Mouse (Mus musculus) hindbrain, embryonic 12.5 days (tissue): Measurements from ENCODE around the gene Vezf1. TPM values are rescaled to one million over a fixed set of nuclear protein-coding genes. Genes with fewer than 3 reads are reported as not detected.

Experiments
- ATAC-seq: fragments of 200-750 bp; cut with Nextera tagmentation; 2 replicates; pipeline ENCODE4 v1.8.0; 2017; ENCODE audit warnings: moderate TSS enrichment; ENCODE audit not compliant: low FRiP score
- H3K27ac ChIP-seq: fragments of 300-500 bp; sonication (generic); 2 replicates; pipeline ENCODE4 v1.5.1; 2016; ENCODE audit warnings: mild to moderate bottlenecking
- H3K27me3 ChIP-seq: fragments of 300-500 bp; sonication (generic); 2 replicates; pipeline ENCODE4 v1.6.1; 2016; ENCODE audit warnings: mild to moderate bottlenecking
- H3K36me3 ChIP-seq: fragments of 300-500 bp; sonication (generic); 2 replicates; pipeline ENCODE4 v1.6.1; 2016; ENCODE audit warnings: mild to moderate bottlenecking
- H3K4me1 ChIP-seq: fragments of 300-500 bp; sonication (generic); 2 replicates; pipeline ENCODE4 v1.6.1; 2016
- H3K4me2 ChIP-seq: fragments of 300-500 bp; sonication (generic); replicated peaks from 2 replicates; pipeline ENCODE4 v1.6.1; 2016; ENCODE audit warnings: mild to moderate bottlenecking
- H3K4me3 ChIP-seq: fragments of 300-500 bp; sonication (generic); 2 replicates; pipeline ENCODE4 v1.5.1; 2016; ENCODE audit warnings: mild to moderate bottlenecking
- H3K9ac ChIP-seq: fragments of 300-500 bp; sonication (generic); 2 replicates; pipeline ENCODE4 v1.6.1; 2016; ENCODE audit warnings: mild to moderate bottlenecking, moderate library complexity
- H3K9me3 ChIP-seq: fragments of 300-500 bp; sonication (generic); replicated peaks from 2 replicates; pipeline ENCODE4 v1.6.1; 2016; ENCODE audit warnings: mild to moderate bottlenecking
- WGBS: fragments of 180-500 bp; shearing (Covaris S2); methylation state at CpG from one replicate; pipeline ENCODE4 v1.1.7; 2016; 5-methylcytosine and 5-hydroxymethylcytosine counted together
- polyA plus RNA-seq: library from polyadenylated mRNA; unstranded; fragments of >200 nt; fragmentation: Nextera tagmentation; extraction: Ambion mirVana; gene quantifications from 2 replicates; pipeline ENCODE4 v1.2.1, GENCODE M21; 2016

Gene Vezf1
- 75.1 and 79.0 TPM in 2 replicates for polyA plus RNA-seq

DNA sequence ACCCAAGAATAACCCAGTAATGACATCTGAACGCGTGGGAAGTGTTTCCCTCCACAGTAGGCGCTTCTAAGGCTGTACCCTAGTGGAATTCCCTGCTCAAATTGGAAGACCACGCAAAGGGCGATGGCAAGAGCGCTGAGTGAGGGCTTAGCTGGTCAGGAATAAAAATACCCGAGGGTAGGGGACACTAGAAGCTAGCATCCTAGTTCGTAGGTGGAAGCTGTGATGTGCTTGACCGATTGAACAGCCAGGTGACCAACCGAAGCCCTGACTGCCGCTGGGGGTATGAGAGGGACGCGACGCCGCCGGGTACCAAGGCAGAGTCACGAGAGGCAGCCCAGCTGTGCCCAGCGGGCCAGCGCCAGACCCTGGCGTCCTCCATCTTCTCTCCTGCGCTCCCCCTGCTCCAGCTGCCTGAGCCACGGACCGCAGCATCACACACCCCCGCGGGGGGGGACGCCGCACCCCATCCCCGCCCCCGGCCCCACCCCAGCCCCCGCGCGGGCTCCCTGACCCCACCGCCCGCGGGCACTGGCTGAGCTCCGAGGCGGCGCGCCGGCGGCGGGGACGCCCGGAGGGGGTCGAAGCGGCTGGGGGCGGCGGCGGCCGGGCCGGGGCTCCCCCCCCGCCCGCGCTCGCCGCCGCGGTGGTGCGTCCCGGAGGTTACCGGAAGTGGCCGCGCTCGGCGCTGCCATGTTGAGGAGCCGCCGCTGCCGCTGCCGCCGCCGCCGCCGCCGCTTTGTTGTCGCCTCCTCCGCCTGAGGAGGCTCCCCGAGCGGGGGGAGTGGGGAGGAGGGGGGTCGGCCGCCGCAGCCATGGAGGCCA is at the start of gene Vezf1:
Vezf1 (plus strand) TSS at position 694 of the 825 bp plus-strand sequence.
- H3K9me3 ChIP-seq = no peaks in the 10 kb centered on the region
- H3K9ac ChIP-seq = peak within 1 kb of the TSS; percentile 99
- WGBS = under 1% methylated on average over 42 of the region's 81 CpGs
- peak within 1 kb of the TSS; percentile 99 for H3K27ac ChIP-seq
- H3K27me3 ChIP-seq = no peaks in the 10 kb centered on the region
- H3K4me1 ChIP-seq = peaks cover 35% of the 10 kb centered on the region
- ATAC-seq = peak; percentile 87
- H3K36me3 ChIP-seq = no peaks in the 10 kb centered on the region
- H3K4me2 ChIP-seq = peak within 1 kb of the TSS; percentile 66
- peak within 1 kb of the TSS; percentile 99 for H3K4me3 ChIP-seq

DNA sequence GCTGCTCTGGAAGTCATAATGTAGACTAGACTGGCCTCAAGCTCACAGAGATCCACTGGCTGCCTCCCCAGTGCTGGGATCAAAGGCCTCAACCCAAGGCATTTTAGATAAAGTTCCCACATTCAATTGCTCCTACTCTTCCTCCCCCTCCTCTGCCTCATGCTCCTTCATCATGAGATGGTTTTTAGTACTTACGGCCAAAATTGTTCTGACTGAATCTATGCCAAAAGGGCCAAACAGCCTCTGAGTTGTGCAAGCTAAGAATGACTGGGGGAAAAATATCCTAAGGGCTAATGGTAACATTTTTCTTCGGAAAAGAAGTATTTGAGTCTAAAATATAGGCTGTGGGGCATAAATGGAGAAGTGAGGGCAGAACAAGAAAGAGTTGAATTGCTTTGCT is 44.1 kb upstream of the Vezf1 start:
- H3K9ac ChIP-seq = no peak overlapping the region
- H3K27ac ChIP-seq = no peak overlapping the region
- no peaks in the 10 kb centered on the region for H3K9me3 ChIP-seq
- no peak overlapping the region for H3K4me2 ChIP-seq
- ATAC-seq = no peak
- H3K36me3 ChIP-seq = no peaks in the 10 kb centered on the region
- H3K4me1 ChIP-seq = peaks cover 14% of the 10 kb centered on the region
- H3K4me3 ChIP-seq = no peak overlapping the region
- no peaks in the 10 kb centered on the region for H3K27me3 ChIP-seq
- WGBS = 91% methylated on average over 2 of the region's 2 CpGs

DNA sequence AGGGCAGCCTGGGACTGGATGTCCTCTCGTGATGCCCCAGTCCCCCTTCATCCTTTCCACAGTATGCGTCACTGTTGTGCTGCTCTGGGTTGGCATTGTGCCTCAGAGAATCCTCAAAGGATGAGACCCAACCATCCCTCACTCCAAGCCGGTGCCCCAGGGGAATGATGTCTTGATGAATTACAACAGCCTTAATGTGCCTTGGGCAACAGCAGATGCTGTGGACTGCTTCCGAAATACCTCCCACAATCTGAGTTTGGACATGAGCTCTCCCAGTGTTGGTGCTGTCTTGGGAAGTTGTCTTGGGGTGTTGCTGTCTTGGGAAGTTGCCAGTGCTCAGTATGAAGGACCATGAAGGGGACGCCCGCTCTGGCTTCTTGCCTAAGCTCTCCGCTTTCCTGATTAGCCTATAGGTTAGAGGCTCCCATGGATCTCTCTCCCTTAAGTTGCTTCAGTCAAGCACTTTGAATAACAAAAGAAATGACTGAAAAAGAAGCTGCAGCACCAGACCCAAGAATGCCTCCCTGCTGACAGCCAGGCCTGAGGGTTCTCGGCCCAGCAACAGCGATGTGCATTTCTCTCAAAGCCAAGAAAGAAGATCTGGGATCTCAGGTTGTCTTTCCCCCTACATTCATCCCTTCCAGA is 40.6 kb upstream of the Vezf1 start:
- Histone ChIP-seq H3K36me3 (no peaks in the 10 kb centered on the region), H3K4me3 (no peak overlapping the region), H3K9me3 (no peaks in the 10 kb centered on the region), H3K9ac (no peak overlapping the region), H3K27me3 (no peaks in the 10 kb centered on the region), H3K4me1 (peaks cover 14% of the 10 kb centered on the region), H3K4me2 (no peak overlapping the region), H3K27ac (peak overlapping the region; percentile 36; the same call in 1 of the 2 replicates)
- no peak for ATAC-seq
- WGBS = 45% methylated on average over 9 of the region's 9 CpGs

DNA sequence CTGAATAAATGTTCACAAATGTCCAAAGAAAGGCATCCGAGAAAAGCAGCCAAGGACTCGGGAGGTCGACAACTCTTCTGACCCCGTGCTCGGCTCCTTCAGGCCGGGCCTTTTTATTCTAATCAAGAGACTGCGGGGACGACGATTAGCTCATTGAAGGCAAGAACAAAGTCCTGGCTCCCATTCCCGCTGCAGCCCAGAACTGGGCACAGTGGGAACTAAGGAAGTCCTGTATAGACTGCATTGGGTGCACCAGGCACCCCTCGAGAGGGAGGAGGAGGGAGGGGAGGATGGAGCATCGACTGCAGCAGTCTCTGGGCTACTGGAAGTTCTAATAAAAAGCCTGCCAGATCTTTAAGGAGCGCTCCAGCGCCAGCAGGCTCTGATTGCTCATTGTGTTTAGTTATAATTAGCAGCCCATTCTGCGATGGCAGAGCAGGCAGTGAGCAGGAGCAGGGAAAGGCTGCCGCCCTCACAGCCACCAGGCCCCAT is 39.8 kb upstream of the Vezf1 start:
- Histone ChIP-seq H3K9ac (no peak overlapping the region), H3K4me2 (no peak overlapping the region), H3K27me3 (no peaks in the 10 kb centered on the region), H3K9me3 (no peaks in the 10 kb centered on the region), H3K4me3 (no peak overlapping the region), H3K4me1 (peaks cover 14% of the 10 kb centered on the region), H3K36me3 (no peaks in the 10 kb centered on the region), H3K27ac (no peak overlapping the region)
- ATAC-seq = no peak
- WGBS = 7% methylated on average over 16 of the region's 16 CpGs

DNA sequence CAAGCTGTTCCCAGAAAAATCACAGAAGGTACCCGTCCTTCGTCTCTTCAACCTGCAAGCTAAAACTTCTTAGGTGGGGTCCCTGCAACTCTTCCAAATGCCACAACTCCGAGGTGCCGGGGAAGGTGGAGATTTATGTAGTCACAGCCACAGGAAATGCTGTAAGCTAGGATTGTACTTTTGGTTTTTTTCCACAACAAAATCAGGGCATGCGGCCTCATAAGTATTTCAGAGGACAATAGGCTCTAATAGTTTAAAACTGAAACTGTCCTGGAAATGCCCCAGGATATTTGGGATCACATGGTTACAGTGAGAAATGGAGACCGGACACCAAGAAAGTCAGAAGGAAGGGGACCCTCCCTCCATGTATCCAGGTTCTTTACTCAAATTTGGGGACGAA is 37.9 kb upstream of the Vezf1 start:
- H3K36me3 ChIP-seq = 0 out of 2 replicates have a peak, but pooled peaks cover 9% of the 10 kb centered on the region
- no peaks in the 10 kb centered on the region for H3K27me3 ChIP-seq
- H3K9ac ChIP-seq = no peak overlapping the region
- WGBS = 91% methylated on average over 7 of the region's 7 CpGs
- ATAC-seq = no peak
- no peak overlapping the region for H3K27ac ChIP-seq
- H3K4me1 ChIP-seq = peaks cover 14% of the 10 kb centered on the region
- no peak overlapping the region for H3K4me3 ChIP-seq
- no peaks in the 10 kb centered on the region for H3K9me3 ChIP-seq
- no peak overlapping the region for H3K4me2 ChIP-seq

DNA sequence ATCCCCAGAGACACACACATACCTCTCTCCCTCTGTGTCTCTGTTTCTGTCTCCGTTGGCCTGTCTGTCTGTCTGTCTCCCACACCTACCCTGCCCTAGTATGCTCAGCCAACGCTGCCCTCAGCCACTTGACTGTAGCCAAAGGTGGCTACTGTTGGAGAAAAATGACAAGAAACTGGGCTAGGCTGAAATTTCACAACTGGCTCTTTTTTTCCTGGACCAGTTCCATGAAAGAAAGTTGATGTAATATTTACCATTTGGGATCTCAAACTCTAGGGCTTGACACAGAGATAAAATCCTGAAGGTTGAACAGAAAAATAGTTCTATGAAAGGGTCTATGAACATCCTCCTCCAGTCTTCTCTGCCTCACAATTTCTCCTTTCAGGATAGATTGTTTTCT is 37.2 kb upstream of the Vezf1 start:
- no peak overlapping the region for H3K4me3 ChIP-seq
- no peak overlapping the region for H3K9ac ChIP-seq
- 98% methylated on average over 2 of the region's 2 CpGs for WGBS
- H3K36me3 ChIP-seq = 0 out of 2 replicates have a peak, but pooled peaks cover 9% of the 10 kb centered on the region
- H3K27ac ChIP-seq = no peak overlapping the region
- peaks cover 14% of the 10 kb centered on the region for H3K4me1 ChIP-seq
- no peak for ATAC-seq
- no peaks in the 10 kb centered on the region for H3K9me3 ChIP-seq
- no peak overlapping the region for H3K4me2 ChIP-seq
- no peaks in the 10 kb centered on the region for H3K27me3 ChIP-seq

DNA sequence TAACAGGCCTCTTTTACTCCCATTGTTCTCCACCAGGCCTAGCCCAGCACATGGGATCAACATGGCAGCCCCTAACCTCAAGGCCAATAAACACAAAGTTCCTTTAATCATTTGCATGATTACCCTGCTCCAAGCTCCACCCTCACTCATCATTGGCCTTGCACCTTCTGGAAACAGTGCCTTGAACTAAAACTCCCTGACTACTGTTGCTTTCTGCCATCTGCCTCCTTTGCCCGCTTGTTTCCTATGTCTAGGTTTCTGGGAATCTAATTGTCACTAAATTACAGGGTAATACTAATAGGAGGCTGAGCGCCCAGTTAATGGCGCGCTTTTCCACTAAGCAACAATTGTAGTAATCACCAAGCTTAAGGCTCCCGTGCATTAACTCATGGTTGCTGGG is 36.3 kb upstream of the Vezf1 start:
- Histone ChIP-seq H3K4me2 (no peak overlapping the region), H3K4me3 (no peak overlapping the region), H3K9me3 (no peaks in the 10 kb centered on the region), H3K27ac (no peak overlapping the region), H3K36me3 (0 out of 2 replicates have a peak, but pooled peaks cover 9% of the 10 kb centered on the region), H3K9ac (no peak overlapping the region), H3K4me1 (peaks cover 14% of the 10 kb centered on the region), H3K27me3 (no peaks in the 10 kb centered on the region)
- 91% methylated on average over 5 of the region's 5 CpGs for WGBS
- no peak for ATAC-seq

DNA sequence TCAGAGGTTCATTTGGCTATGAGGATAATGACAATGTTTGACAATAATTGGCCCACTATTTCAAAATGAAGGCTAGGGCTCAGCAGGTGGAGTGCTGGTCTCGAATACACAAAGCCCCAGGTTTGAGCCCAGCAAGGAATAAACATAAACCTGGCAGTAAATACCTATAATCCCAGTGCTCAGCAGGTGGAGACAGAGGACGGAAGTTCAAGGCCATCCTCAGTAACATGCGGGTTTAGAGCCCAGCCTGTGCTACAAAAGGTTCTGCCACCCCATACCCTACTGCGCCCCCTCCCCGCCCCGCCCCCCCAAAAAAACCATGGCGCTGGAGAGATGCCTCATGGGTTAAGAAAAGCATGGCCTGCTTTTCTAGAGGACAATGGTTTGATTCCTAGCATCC is 32.1 kb upstream of the Vezf1 start:
- ATAC-seq = no peak
- Histone ChIP-seq H3K9me3 (no peaks in the 10 kb centered on the region), H3K9ac (no peak overlapping the region), H3K27ac (no peak overlapping the region), H3K4me1 (no peaks in the 10 kb centered on the region), H3K27me3 (no peaks in the 10 kb centered on the region), H3K4me2 (no peak overlapping the region), H3K4me3 (no peak overlapping the region), H3K36me3 (0 out of 2 replicates have a peak, but pooled peaks cover 12% of the 10 kb centered on the region)
- WGBS = 76% methylated on average over 7 of the region's 7 CpGs

DNA sequence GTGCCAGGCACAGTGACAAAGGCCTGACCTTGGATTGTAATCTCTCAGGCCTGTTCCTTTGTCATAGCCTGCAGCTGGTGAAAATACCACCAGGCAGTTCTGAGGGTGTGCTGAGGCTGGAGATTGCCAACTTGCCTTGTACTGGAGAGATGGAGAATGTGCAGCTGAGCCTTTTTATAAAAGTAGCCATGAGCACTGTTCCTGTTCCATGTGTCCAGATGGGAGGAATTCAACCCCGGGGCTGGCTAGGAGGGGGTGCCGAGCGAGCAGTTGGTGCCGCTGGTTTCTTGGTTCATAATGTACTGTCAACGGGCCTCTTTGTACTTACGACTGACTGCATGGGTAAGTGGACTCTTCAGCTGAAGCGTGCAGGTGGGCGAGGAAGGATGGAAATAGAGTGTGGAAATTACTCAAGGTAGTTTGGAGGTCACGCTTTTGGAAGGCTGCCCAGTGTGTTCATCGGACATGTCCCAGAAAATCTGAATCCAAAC is 31.3 kb upstream of the Vezf1 start:
- Histone ChIP-seq H3K4me2 (no peak overlapping the region), H3K4me1 (no peaks in the 10 kb centered on the region), H3K27me3 (no peaks in the 10 kb centered on the region), H3K36me3 (0 out of 2 replicates have a peak, but pooled peaks cover 12% of the 10 kb centered on the region), H3K4me3 (no peak overlapping the region), H3K9me3 (no peaks in the 10 kb centered on the region), H3K27ac (no peak overlapping the region), H3K9ac (no peak overlapping the region)
- 81% methylated on average over 10 of the region's 10 CpGs for WGBS
- no peak for ATAC-seq

DNA sequence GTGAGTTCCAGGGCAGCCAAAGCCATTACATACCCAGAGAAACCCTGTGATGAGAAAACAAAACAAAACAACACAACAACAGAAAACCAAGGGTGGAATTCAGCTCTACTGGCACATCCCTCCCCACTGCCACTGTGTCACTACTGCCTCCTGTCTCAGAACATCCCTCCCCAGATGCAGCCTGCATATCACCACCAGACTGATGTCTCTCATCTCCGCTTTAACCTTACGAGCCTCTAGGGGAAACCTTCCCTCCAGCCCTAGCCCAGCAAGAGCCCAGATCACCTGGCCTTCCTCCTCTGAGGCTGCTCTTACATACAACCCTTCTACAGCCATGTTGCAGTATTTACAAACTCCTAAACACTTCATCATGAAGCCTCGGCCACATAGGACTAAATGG is 30.7 kb upstream of the Vezf1 start:
- Histone ChIP-seq H3K4me1 (no peaks in the 10 kb centered on the region), H3K9me3 (no peaks in the 10 kb centered on the region), H3K9ac (no peak overlapping the region), H3K36me3 (0 out of 2 replicates have a peak, but pooled peaks cover 12% of the 10 kb centered on the region), H3K27ac (no peak overlapping the region), H3K4me2 (no peak overlapping the region), H3K27me3 (no peaks in the 10 kb centered on the region), H3K4me3 (no peak overlapping the region)
- WGBS = 89% methylated on average over 3 of the region's 3 CpGs
- no peak for ATAC-seq

DNA sequence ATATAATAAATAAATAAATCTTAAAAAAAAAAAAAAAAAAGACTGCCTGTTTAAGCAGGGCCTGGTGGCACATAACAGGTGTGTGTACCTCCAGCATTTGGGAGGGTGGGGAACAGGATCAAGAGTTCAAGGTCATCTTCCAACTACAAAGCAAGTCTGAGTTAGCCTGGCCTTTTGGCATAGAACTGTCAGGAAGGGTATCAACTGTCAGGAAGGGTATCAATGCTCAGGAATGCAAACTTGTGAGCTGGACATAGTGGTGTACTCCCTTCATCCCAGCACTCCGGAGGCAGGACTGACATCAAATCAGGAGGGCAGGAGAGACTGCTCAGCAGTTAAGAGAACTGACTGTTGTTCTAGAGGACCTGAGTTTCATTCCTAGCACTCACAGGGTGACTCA is 29.0 kb upstream of the Vezf1 start:
- no peak overlapping the region for H3K4me2 ChIP-seq
- H3K4me3 ChIP-seq = no peak overlapping the region
- no peaks in the 10 kb centered on the region for H3K4me1 ChIP-seq
- 0 out of 2 replicates have a peak, but pooled peaks cover 12% of the 10 kb centered on the region for H3K36me3 ChIP-seq
- H3K9ac ChIP-seq = no peak overlapping the region
- 0 out of 2 replicates have a peak, but pooled peaks cover 3% of the 10 kb centered on the region for H3K9me3 ChIP-seq
- ATAC-seq = no peak
- no peaks in the 10 kb centered on the region for H3K27me3 ChIP-seq
- WGBS = 85% methylated on average over 1 of the region's 1 CpGs
- no peak overlapping the region for H3K27ac ChIP-seq

DNA sequence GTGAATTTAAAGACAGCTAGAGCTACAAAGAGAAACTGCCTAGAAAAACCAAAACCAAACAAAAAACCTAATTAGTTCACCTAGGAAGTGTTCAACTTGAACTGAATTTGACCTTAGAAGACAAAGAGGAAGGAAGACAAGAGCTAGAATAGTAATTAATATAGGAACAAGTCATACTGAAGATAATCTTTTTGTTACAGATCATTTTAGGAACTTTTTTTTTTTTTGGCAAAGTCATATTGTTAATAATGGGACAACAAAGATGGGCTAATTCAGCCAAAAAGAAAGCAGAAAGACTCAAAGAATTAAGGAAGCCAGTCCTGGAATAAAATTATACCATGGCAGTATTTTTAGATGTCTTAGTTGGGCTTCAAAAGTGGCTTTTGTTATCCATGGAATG is 23.8 kb upstream of the Vezf1 start:
- H3K4me1 ChIP-seq = peaks cover 12% of the 10 kb centered on the region
- H3K27me3 ChIP-seq = no peaks in the 10 kb centered on the region
- H3K9me3 ChIP-seq = 0 out of 2 replicates have a peak, but pooled peaks cover 3% of the 10 kb centered on the region
- no peak overlapping the region for H3K9ac ChIP-seq
- no peak overlapping the region for H3K4me3 ChIP-seq
- no peak overlapping the region for H3K4me2 ChIP-seq
- no peak overlapping the region for H3K27ac ChIP-seq
- ATAC-seq = no peak
- H3K36me3 ChIP-seq = peaks cover 5% of the 10 kb centered on the region; the same call in 1 of the 2 replicates
